Mouse (Mus musculus) cerebellum, adult 2 months (tissue): ENCODE data around the gene AC124108.1.

ENCODE experiments used
- CTCF ChIP-seq: fragments of 200-500 bp; IDR thresholded peaks from 2 replicates; pipeline ENCODE4 v1.5.1; 2011; ENCODE audit warnings: low read depth, mild to moderate bottlenecking, control low read depth, low read length, moderate library complexity, borderline replicate concordance; ENCODE audit not compliant: insufficient read depth
- POLR2A ChIP-seq: fragments of 200-500 bp; IDR thresholded peaks from 2 replicates; pipeline ENCODE4 v1.6.1; 2011; ENCODE audit warnings: low read length, control low read depth, borderline replicate concordance; ENCODE audit not compliant: insufficient read depth

DNA sequence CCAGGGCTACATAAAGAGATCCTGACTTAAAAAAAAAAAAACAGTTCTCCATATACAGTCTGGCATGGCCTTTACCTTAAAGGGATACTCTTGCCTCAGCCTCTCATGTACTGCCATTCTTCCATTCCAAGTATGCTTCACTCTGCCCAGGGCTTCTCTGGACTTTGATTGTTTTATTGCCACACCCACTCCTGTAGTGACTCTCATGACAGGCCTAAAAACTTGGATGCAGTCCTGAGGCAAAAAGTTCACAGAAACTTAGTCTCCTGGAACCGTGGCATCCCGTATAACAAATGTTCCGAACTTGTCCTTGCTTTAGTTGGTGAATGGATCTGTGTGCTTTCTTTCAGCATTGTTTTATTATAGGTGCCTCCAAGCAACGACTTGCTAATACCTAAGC is 55.4 kb downstream of the AC124108.1 start:
- TF ChIP-seq POLR2A (no peak), CTCF (no peak)
